Mouse (Mus musculus) heart, adult 2 months (tissue): ENCODE results near the gene Cd80. TPM values are rescaled to one million over a fixed set of nuclear protein-coding genes. Genes with fewer than 3 reads are reported as not detected.
"Not testable (repeated sequence)": the region's sequence is repeated elsewhere in the genome, so short reads cannot be mapped to it uniquely, and the experiment has no call there.

Experiments used
- DNase-seq, 2 experiments: peaks; one replicate each; pipeline ENCODE4 v3.0.0; 2021
- H3K27ac ChIP-seq: fragments of 200-600 bp; 2 replicates; pipeline ENCODE4 v1.8.1; 2022
- H3K27me3 ChIP-seq: fragments of 200-500 bp; 2 replicates; pipeline ENCODE4 v1.6.1; 2012; ENCODE audit warnings: mild to moderate bottlenecking, low read length, inconsistent platforms, mixed read lengths; ENCODE audit not compliant: control insufficient read depth, insufficient read depth
- H3K36me3 ChIP-seq: fragments of 200-500 bp; 2 replicates; pipeline ENCODE4 v1.6.1; 2012; ENCODE audit warnings: low read length, inconsistent platforms; ENCODE audit not compliant: control insufficient read depth, insufficient read depth
- H3K4me1 ChIP-seq: fragments of 200-500 bp; 2 replicates; pipeline ENCODE4 v1.6.1; 2011; ENCODE audit warnings: low read length; ENCODE audit not compliant: control insufficient read depth, insufficient read depth
- H3K4me3 ChIP-seq: fragments of 200-600 bp; 2 replicates; pipeline ENCODE4 v1.8.1; 2022
- H3K79me2 ChIP-seq: fragments of 200-500 bp; replicated peaks from 2 replicates; pipeline ENCODE4 v1.6.1; 2012; ENCODE audit warnings: mild to moderate bottlenecking, inconsistent platforms, low read length, moderate library complexity, mixed read lengths; ENCODE audit not compliant: control insufficient read depth, insufficient read depth
- H3K9ac ChIP-seq: fragments of 200-500 bp; 2 replicates; pipeline ENCODE4 v1.6.1; 2012; ENCODE audit warnings: low read depth, mild to moderate bottlenecking, control low read depth, inconsistent platforms, low read length, mixed read lengths
- CTCF ChIP-seq: fragments of 200-600 bp; IDR thresholded peaks from 2 replicates; pipeline ENCODE4 v1.8.1; 2022; ENCODE audit warnings: antibody characterized with exemption, mild to moderate bottlenecking, moderate library complexity
- EP300 ChIP-seq: fragments of 200-500 bp; IDR thresholded peaks from 2 replicates; pipeline ENCODE4 v1.6.1; 2011; ENCODE audit warnings: low read depth, low read length, control low read depth; ENCODE audit not compliant: insufficient read depth
- POLR2A ChIP-seq: fragments of 200-500 bp; IDR thresholded peaks from 2 replicates; pipeline ENCODE4 v1.6.1; 2011; ENCODE audit warnings: mild to moderate bottlenecking, low read depth, low read length, control low read depth; ENCODE audit not compliant: insufficient read depth
- WGBS: fragments of 180-500 bp; shearing (Covaris S2); methylation state at CpG from one replicate; pipeline ENCODE4 v1.1.7; 2018; 5-methylcytosine and 5-hydroxymethylcytosine counted together
- intact Hi-C: fragments of 180-260 bp; cut with DNase I; formaldehyde crosslinking; loops from one replicate; pipeline ENCODE4 v1.15.1; 2025
- polyA plus RNA-seq: library from polyadenylated mRNA; depleted of rRNA; stranded (reverse); fragments of >200 nt; gene quantifications from 2 replicates; pipeline ENCODE4 v1.2.3, GENCODE M21; 2012
- total RNA-seq, 2 experiments: library from RNA; stranded (reverse); gene quantifications; 2 replicates each; pipeline ENCODE4 v1.2.3; 2021

Cd80 gene
- total and polyA plus RNA-seq, 3 experiments, result 0.59 to 0.89 (median 0.86) TPM

GRCm38 (mm10) chr16:38445046-38445445 lies 10.3 kb upstream of the Cd80 start:
- no peak overlapping the region for H3K4me3 ChIP-seq
- TF ChIP-seq EP300 (no peak), POLR2A (no peak), CTCF (no peak)
- intact Hi-C loops, result no loop called here
- peaks cover 2% of the 10 kb centered on the region; the same call in 1 of the 2 replicates for H3K36me3 ChIP-seq
- peaks cover 1% of the 10 kb centered on the region; the same call in 1 of the 2 replicates for H3K4me1 ChIP-seq
- H3K79me2 ChIP-seq, result no peaks in the 10 kb centered on the region
- H3K27me3 ChIP-seq, result no peaks in the 10 kb centered on the region
- no peak overlapping the region for H3K27ac ChIP-seq
- no peak for DNase-seq
- no peak overlapping the region for H3K9ac ChIP-seq
- WGBS, result 96% methylated on average over 1 of the region's 1 CpGs

- WGBS, result 97% methylated on average over 20 of the region's 20 CpGs
- peaks cover 1% of the 10 kb centered on the region; the same call in 1 of the 2 replicates for H3K4me1 ChIP-seq
- intact Hi-C loops, result no loop called here
- no peak overlapping the region for H3K4me3 ChIP-seq
- DNase-seq, result no peak
- TF ChIP-seq CTCF (no peak), EP300 (no peak), POLR2A (no peak)
- H3K27me3 ChIP-seq, result no peaks in the 10 kb centered on the region
- H3K79me2 ChIP-seq, result no peaks in the 10 kb centered on the region
- no peak overlapping the region for H3K27ac ChIP-seq
- no peak overlapping the region for H3K9ac ChIP-seq
- H3K36me3 ChIP-seq, result peaks cover 2% of the 10 kb centered on the region; the same call in 1 of the 2 replicates
Observed at GRCm38 (mm10) chr16:38445576-38445975, 9.8 kb upstream of the Cd80 start.

GRCm38 (mm10) chr16:38446141-38446540 lies 9.2 kb upstream of the Cd80 start:
- DNase-seq, H3K79me2 ChIP-seq, H3K4me3 ChIP-seq, H3K36me3 ChIP-seq, H3K9ac ChIP-seq, H3K4me1 ChIP-seq, H3K27ac ChIP-seq, H3K27me3 ChIP-seq, intact Hi-C loops: not testable (repeated sequence)
- WGBS, result 99% methylated on average over 2 of the region's 2 CpGs

GRCm38 (mm10) chr16:38447366-38447765 lies 8.0 kb upstream of the Cd80 start:
- 91% methylated on average over 21 of the region's 21 CpGs for WGBS

GRCm38 (mm10) chr16:38448458-38448857 lies 6.9 kb upstream of the Cd80 start:
- no peak for DNase-seq
- intact Hi-C loops, result no loop called here
- no peaks in the 10 kb centered on the region for H3K79me2 ChIP-seq
- TF ChIP-seq EP300, result no peak
- no peak for TF ChIP-seq CTCF
- no peak for TF ChIP-seq POLR2A
- no peak overlapping the region for H3K4me3 ChIP-seq
- H3K36me3 ChIP-seq, result peaks cover 2% of the 10 kb centered on the region; the same call in 1 of the 2 replicates
- no peak overlapping the region for H3K27ac ChIP-seq
- H3K4me1 ChIP-seq, result peaks cover 1% of the 10 kb centered on the region
- 95% methylated on average over 12 of the region's 12 CpGs for WGBS
- no peak overlapping the region for H3K9ac ChIP-seq
- H3K27me3 ChIP-seq, result no peaks in the 10 kb centered on the region

More at GRCm38 (mm10) chr16:38447366-38447765, 8.0 kb upstream of the Cd80 start:
- Histone ChIP-seq H3K27ac (no peak overlapping the region), H3K4me1 (peaks cover 1% of the 10 kb centered on the region; the same call in 1 of the 2 replicates), H3K27me3 (no peaks in the 10 kb centered on the region), H3K36me3 (peaks cover 2% of the 10 kb centered on the region; the same call in 1 of the 2 replicates), H3K4me3 (no peak overlapping the region), H3K79me2 (no peaks in the 10 kb centered on the region), H3K9ac (no peak overlapping the region)
- no peak for DNase-seq
- intact Hi-C loops, result no loop called here
- TF ChIP-seq POLR2A (no peak), EP300 (no peak), CTCF (no peak)

- Histone ChIP-seq H3K4me3 (no peak overlapping the region), H3K9ac (no peak overlapping the region), H3K27me3 (no peaks in the 10 kb centered on the region), H3K36me3 (no peaks in the 10 kb centered on the region), H3K27ac (no peak overlapping the region), H3K79me2 (no peaks in the 10 kb centered on the region), H3K4me1 (no peaks in the 10 kb centered on the region; the same call in 1 of the 2 replicates)
- DNase-seq, result no peak
- intact Hi-C loops, result no loop called here
- TF ChIP-seq EP300, result no peak
- TF ChIP-seq CTCF, result no peak
- no peak for TF ChIP-seq POLR2A
- 91% methylated on average over 7 of the region's 7 CpGs for WGBS
Observed at GRCm38 (mm10) chr16:38450707-38451106, 4.7 kb upstream of the Cd80 start.
